Mouse (Mus musculus) liver, embryonic 12.5 days (tissue): ENCODE data around the gene Gas2l3. TPM values are rescaled to one million over a fixed set of nuclear protein-coding genes. Genes with fewer than 3 reads are reported as not detected.
A peak's percentile ranks its signal among the peaks of the same experiment; 100 is the strongest.

Experiments used
- ATAC-seq: fragments of 200-750 bp; cut with Nextera tagmentation; 2 replicates; pipeline ENCODE4 v1.8.0; 2017; ENCODE audit warnings: moderate number of reproducible peaks, mild to moderate bottlenecking, moderate library complexity
- H3K27ac ChIP-seq: fragments of 300-500 bp; sonication (generic); 2 replicates; pipeline ENCODE4 v1.5.1; 2016; ENCODE audit warnings: mild to moderate bottlenecking
- H3K27me3 ChIP-seq: fragments of 300-500 bp; sonication (generic); replicated peaks from 2 replicates; pipeline ENCODE4 v1.6.1; 2016; ENCODE audit warnings: mild to moderate bottlenecking, moderate library complexity
- H3K36me3 ChIP-seq: fragments of 300-500 bp; sonication (generic); 2 replicates; pipeline ENCODE4 v1.6.1; 2016; ENCODE audit warnings: mild to moderate bottlenecking, moderate library complexity
- H3K4me1 ChIP-seq: fragments of 300-500 bp; sonication (generic); 2 replicates; pipeline ENCODE4 v1.6.1; 2016
- H3K4me2 ChIP-seq: fragments of 300-500 bp; sonication (generic); 2 replicates; pipeline ENCODE4 v1.6.1; 2016; ENCODE audit warnings: mild to moderate bottlenecking, moderate library complexity
- H3K4me3 ChIP-seq: fragments of 300-500 bp; sonication (generic); 2 replicates; pipeline ENCODE4 v1.5.1; 2016; ENCODE audit warnings: mild to moderate bottlenecking, moderate library complexity
- H3K9ac ChIP-seq: fragments of 300-500 bp; sonication (generic); 2 replicates; pipeline ENCODE4 v1.6.1; 2016; ENCODE audit warnings: mild to moderate bottlenecking, moderate library complexity
- H3K9me3 ChIP-seq: fragments of 300-500 bp; sonication (generic); replicated peaks from 2 replicates; pipeline ENCODE4 v1.6.1; 2016; ENCODE audit warnings: mild to moderate bottlenecking, moderate library complexity
- WGBS: fragments of 180-500 bp; shearing (Covaris S2); methylation state at CpG from one replicate; pipeline ENCODE4 v1.1.7; 2016; ENCODE audit not compliant: insufficient replicate concordance; 5-methylcytosine and 5-hydroxymethylcytosine counted together
- polyA plus RNA-seq: library from polyadenylated mRNA; unstranded; fragments of >200 nt; fragmentation: Nextera tagmentation; extraction: Ambion mirVana; gene quantifications from 2 replicates; pipeline ENCODE4 v1.2.1, GENCODE M21; 2016

Gas2l3 gene
- polyA plus RNA-seq, 1 experiment from 2014 or later: 6.7 TPM

GRCm38 (mm10) chr10:89423164-89423778 lies 20.5 kb downstream of the Gas2l3 start:
- Histone ChIP-seq H3K9me3 (no peaks in the 10 kb centered on the region), H3K36me3 (peaks cover 67% of the 10 kb centered on the region), H3K4me2 (peak overlapping the region; percentile 70), H3K27me3 (no peaks in the 10 kb centered on the region), H3K4me1 (peaks cover 29% of the 10 kb centered on the region), H3K4me3 (peak overlapping the region; percentile 37), H3K9ac (peak overlapping the region; percentile 52), H3K27ac (peak overlapping the region; percentile 67)
- 34% methylated on average over 9 of the region's 9 CpGs for WGBS
- ATAC-seq: peak; percentile 76

- Histone ChIP-seq H3K4me3 (peak overlapping the region; percentile 37), H3K9ac (peak overlapping the region; percentile 52), H3K4me2 (peak overlapping the region; percentile 70), H3K9me3 (no peaks in the 10 kb centered on the region), H3K27me3 (no peaks in the 10 kb centered on the region), H3K27ac (peak overlapping the region; percentile 67), H3K36me3 (peaks cover 69% of the 10 kb centered on the region), H3K4me1 (peaks cover 29% of the 10 kb centered on the region)
- WGBS: 28% methylated on average over 8 of the region's 8 CpGs
- peak; percentile 93 for ATAC-seq
These were observed 21.1 kb downstream of the Gas2l3 start for GRCm38 (mm10) chr10:89422504-89423158.

GRCm38 (mm10) chr10:89417966-89418365 lies 25.8 kb downstream of the Gas2l3 start:
- H3K9ac ChIP-seq: no peak overlapping the region
- H3K4me3 ChIP-seq: no peak overlapping the region
- 82% methylated on average over 2 of the region's 2 CpGs for WGBS
- H3K27ac ChIP-seq: no peak overlapping the region
- H3K36me3 ChIP-seq: peaks cover 79% of the 10 kb centered on the region
- H3K4me1 ChIP-seq: peaks cover 13% of the 10 kb centered on the region
- H3K27me3 ChIP-seq: no peaks in the 10 kb centered on the region
- no peaks in the 10 kb centered on the region for H3K9me3 ChIP-seq
- no peak for ATAC-seq
- H3K4me2 ChIP-seq: no peak overlapping the region

- WGBS: 51% methylated on average over 3 of the region's 3 CpGs
- H3K9me3 ChIP-seq: no peaks in the 10 kb centered on the region
- ATAC-seq: no peak
- no peak overlapping the region for H3K4me2 ChIP-seq
- no peak overlapping the region for H3K4me3 ChIP-seq
- H3K36me3 ChIP-seq: peaks cover 84% of the 10 kb centered on the region
- no peaks in the 10 kb centered on the region for H3K4me1 ChIP-seq
- no peak overlapping the region for H3K9ac ChIP-seq
- no peak overlapping the region for H3K27ac ChIP-seq
- no peaks in the 10 kb centered on the region for H3K27me3 ChIP-seq
These were observed 28.3 kb downstream of the Gas2l3 start for GRCm38 (mm10) chr10:89415478-89415877.

- no peak overlapping the region for H3K27ac ChIP-seq
- peak; percentile 44 for ATAC-seq
These were observed 36.2 kb downstream of the Gas2l3 start for GRCm38 (mm10) chr10:89407551-89407950.

GRCm38 (mm10) chr10:89406733-89407484 lies 36.9 kb downstream of the Gas2l3 start:
- Histone ChIP-seq H3K9me3 (no peaks in the 10 kb centered on the region), H3K27me3 (no peaks in the 10 kb centered on the region), H3K4me2 (no peak overlapping the region), H3K4me1 (peaks cover 17% of the 10 kb centered on the region; the same call in 1 of the 2 replicates), H3K27ac (no peak overlapping the region), H3K9ac (no peak overlapping the region), H3K36me3 (peaks cover 13% of the 10 kb centered on the region), H3K4me3 (no peak overlapping the region)
- peak; percentile 37 for ATAC-seq
- 51% methylated on average over 5 of the region's 6 CpGs for WGBS

More at GRCm38 (mm10) chr10:89407551-89407950, 36.2 kb downstream of the Gas2l3 start:
- Histone ChIP-seq H3K9me3 (no peaks in the 10 kb centered on the region), H3K36me3 (peaks cover 16% of the 10 kb centered on the region), H3K4me1 (peaks cover 17% of the 10 kb centered on the region; the same call in 1 of the 2 replicates), H3K9ac (no peak overlapping the region), H3K4me2 (no peak overlapping the region), H3K4me3 (no peak overlapping the region), H3K27me3 (no peaks in the 10 kb centered on the region)
- 24% methylated on average over 1 of the region's 1 CpGs for WGBS

- Histone ChIP-seq H3K9me3 (peaks cover 9% of the 10 kb centered on the region; the same call in 1 of the 2 replicates), H3K27me3 (no peaks in the 10 kb centered on the region), H3K4me1 (peaks cover 17% of the 10 kb centered on the region; the same call in 1 of the 2 replicates), H3K4me3 (no peak overlapping the region), H3K27ac (no peak overlapping the region), H3K4me2 (no peak overlapping the region), H3K9ac (no peak overlapping the region), H3K36me3 (no peaks in the 10 kb centered on the region)
- 71% methylated on average over 4 of the region's 4 CpGs for WGBS
- ATAC-seq: no peak
These were observed 38.8 kb downstream of the Gas2l3 start for GRCm38 (mm10) chr10:89404936-89405335.

- ATAC-seq: no peak
- no peak overlapping the region for H3K27ac ChIP-seq
These were observed 43.0 kb downstream of the Gas2l3 start for GRCm38 (mm10) chr10:89400674-89401336.

GRCm38 (mm10) chr10:89395823-89396222 lies 47.9 kb downstream of the Gas2l3 start:
- Histone ChIP-seq H3K4me3 (no peak overlapping the region), H3K27me3 (no peaks in the 10 kb centered on the region), H3K4me2 (peak overlapping the region; percentile 51), H3K9ac (no peak overlapping the region), H3K27ac (no peak overlapping the region), H3K9me3 (peaks cover 8% of the 10 kb centered on the region; the same call in 1 of the 2 replicates), H3K36me3 (no peaks in the 10 kb centered on the region), H3K4me1 (peaks cover 9% of the 10 kb centered on the region; the same call in 1 of the 2 replicates)
- WGBS: 6% methylated on average over 7 of the region's 7 CpGs
- ATAC-seq: peak; percentile 65; the same call in 1 of the 2 replicates

More at GRCm38 (mm10) chr10:89400674-89401336, 43.0 kb downstream of the Gas2l3 start:
- no peaks in the 10 kb centered on the region for H3K27me3 ChIP-seq
- H3K9ac ChIP-seq: no peak overlapping the region
- no peak overlapping the region for H3K4me3 ChIP-seq
- no peaks in the 10 kb centered on the region for H3K36me3 ChIP-seq
- peaks cover 9% of the 10 kb centered on the region; the same call in 1 of the 2 replicates for H3K9me3 ChIP-seq
- H3K4me1 ChIP-seq: peaks cover 4% of the 10 kb centered on the region; the same call in 1 of the 2 replicates
- WGBS: 81% methylated on average over 19 of the region's 19 CpGs
- no peak overlapping the region for H3K4me2 ChIP-seq

GRCm38 (mm10) chr10:89395321-89395720 lies 48.4 kb downstream of the Gas2l3 start:
- H3K4me2 ChIP-seq: peak overlapping the region; percentile 51
- H3K27ac ChIP-seq: no peak overlapping the region
- H3K27me3 ChIP-seq: no peaks in the 10 kb centered on the region
- no peak overlapping the region for H3K9ac ChIP-seq
- 0 out of 2 replicates have a peak, but pooled peaks cover 3% of the 10 kb centered on the region for H3K9me3 ChIP-seq
- ATAC-seq: no peak
- WGBS: 41% methylated on average over 7 of the region's 7 CpGs
- H3K4me1 ChIP-seq: peaks cover 9% of the 10 kb centered on the region; the same call in 1 of the 2 replicates
- H3K4me3 ChIP-seq: no peak overlapping the region
- H3K36me3 ChIP-seq: no peaks in the 10 kb centered on the region

- Histone ChIP-seq H3K4me1 (peaks cover 9% of the 10 kb centered on the region; the same call in 1 of the 2 replicates), H3K4me3 (no peak overlapping the region), H3K27me3 (no peaks in the 10 kb centered on the region), H3K36me3 (no peaks in the 10 kb centered on the region), H3K9ac (no peak overlapping the region), H3K27ac (no peak overlapping the region), H3K4me2 (no peak overlapping the region), H3K9me3 (no peaks in the 10 kb centered on the region)
- WGBS: 71% methylated on average over 4 of the region's 4 CpGs
- ATAC-seq: no peak
These were observed 51.1 kb downstream of the Gas2l3 start for GRCm38 (mm10) chr10:89392687-89393086.
